Mouse (Mus musculus): ENCODE results near the gene Asb7. TPM values are rescaled to one million over a fixed set of nuclear protein-coding genes. Genes with fewer than 3 reads are reported as not detected.

Asb7 gene
- total and polyA plus RNA-seq, 2 experiments from 2014 or later = 11.1 to 17.5 TPM

GRCm38 (mm10) chr7:66597900-66598299 lies 91.5 kb downstream of the Asb7 start:
- H3K36me3 ChIP-seq (ENCODE audit: insufficient read depth, low read length) = no peaks in the 10 kb centered on the region
- H3K4me3 ChIP-seq (ENCODE audit: low read depth, low read length) = no peak overlapping the region
- ATAC-seq (ENCODE audit: low FRiP score) = no peak
- no peak for DNase-seq (ENCODE audit: low spot score)
- TF ChIP-seq CTCF (IDR thresholded peaks at IDR 0.05) = no peak
- no peaks in the 10 kb centered on the region for H3K27me3 ChIP-seq (ENCODE audit: insufficient read depth, low read length)
- H3K9me3 ChIP-seq (ENCODE audit: low read length) = no peaks in the 10 kb centered on the region
- H3K4me2 ChIP-seq (ENCODE audit: low read depth, low read length, poor library complexity, severe bottlenecking) = no peak overlapping the region
- 95% methylated on average over 3 of the region's 3 CpGs for WGBS
- H3K27ac ChIP-seq (ENCODE audit: low read depth, low read length) = no peak overlapping the region
- no peaks in the 10 kb centered on the region for H3K4me1 ChIP-seq (ENCODE audit: insufficient read depth, low read length)
- no peak overlapping the region for H3K9ac ChIP-seq (replicated peaks; ENCODE audit: low read length, poor library complexity, severe bottlenecking)

Other genes starting within 250 kb of the Asb7 start
- 12.9 and 19.6 TPM in 2 replicates for gene Lins1, start 293 bp upstream of the Asb7 start, total RNA-seq (2014; rRNA removed)
- 16.5 and 17.9 TPM in 2 replicates for gene Lins1, start 293 bp upstream of the Asb7 start, polyA plus RNA-seq (2015; fragmentation: Nextera tagmentation; extraction: Ambion mirVana)
- 1.3 and 1.4 TPM in 2 replicates for gene Cers3, start 53.9 kb upstream of the Asb7 start, total RNA-seq (2014; rRNA removed)
- gene Cers3, start 53.9 kb upstream of the Asb7 start, polyA plus RNA-seq (2015; fragmentation: Nextera tagmentation; extraction: Ambion mirVana) = 0.32 and 0.70 TPM in 2 replicates
- 13.0 and 16.9 TPM in 2 replicates for gene Adamts17, start 150.1 kb upstream of the Asb7 start, total RNA-seq (2014; rRNA removed)
- gene Adamts17, start 150.1 kb upstream of the Asb7 start, polyA plus RNA-seq (2015; fragmentation: Nextera tagmentation; extraction: Ambion mirVana) = 3.2 and 3.8 TPM in 2 replicates